Mouse (Mus musculus): ENCODE results near the gene Taok1.

DNA sequence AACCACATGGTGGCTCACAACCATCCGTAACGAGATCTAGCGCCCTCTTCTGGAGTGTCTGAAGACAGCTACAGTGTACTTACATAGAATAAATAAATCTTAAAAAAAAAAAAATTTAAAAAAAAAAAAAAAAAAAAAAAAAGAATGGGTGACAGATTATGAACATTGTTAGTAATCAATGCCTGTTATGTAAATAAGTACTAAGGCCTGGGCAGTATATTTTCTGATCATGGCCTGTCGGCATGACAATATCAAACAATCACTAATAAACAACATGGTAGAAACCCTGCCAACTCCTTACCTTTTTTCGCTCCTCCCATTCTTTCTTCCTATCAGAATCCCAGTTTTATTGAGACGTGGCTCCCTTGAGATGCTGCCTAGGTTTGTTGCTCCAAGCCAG is 44.9 kb upstream of the Taok1 start:
- TF ChIP-seq CTCF (IDR thresholded peaks at IDR 0.05; ENCODE audit: control insufficient read depth, insufficient read depth, insufficient replicate concordance, low read depth, low read length) (no peak), POLR2A (IDR thresholded peaks at IDR 0.05; ENCODE audit: control insufficient read depth, low read depth, low read length) (no peak)

All from testis, adult 2 months (tissue).